Mouse (Mus musculus) kidney, embryonic 15.5 days (tissue): ENCODE results near the gene Krt33b. TPM values are rescaled to one million over a fixed set of nuclear protein-coding genes. Genes with fewer than 3 reads are reported as not detected.

Experiments
- ATAC-seq: fragments of 200-750 bp; cut with Nextera tagmentation; replicated peaks from 2 replicates; pipeline ENCODE4 v1.8.0; 2017; ENCODE audit warnings: moderate TSS enrichment; ENCODE audit not compliant: low FRiP score
- H3K27ac ChIP-seq: fragments of 300-500 bp; sonication (generic); 2 replicates; pipeline ENCODE4 v1.5.1; 2015; ENCODE audit warnings: mild to moderate bottlenecking, inconsistent platforms
- H3K27me3 ChIP-seq: fragments of 300-500 bp; sonication (generic); 2 replicates; pipeline ENCODE4 v1.6.1; 2015; ENCODE audit warnings: inconsistent platforms
- H3K36me3 ChIP-seq: fragments of 300-500 bp; sonication (generic); 2 replicates; pipeline ENCODE4 v1.6.1; 2015; ENCODE audit warnings: inconsistent platforms
- H3K4me1 ChIP-seq: fragments of 300-500 bp; sonication (generic); 2 replicates; pipeline ENCODE4 v1.6.1; 2015; ENCODE audit warnings: inconsistent platforms
- H3K4me2 ChIP-seq: fragments of 300-500 bp; sonication (generic); 2 replicates; pipeline ENCODE4 v1.6.1; 2015; ENCODE audit warnings: moderate library complexity, mild to moderate bottlenecking, inconsistent platforms
- H3K4me3 ChIP-seq: fragments of 300-500 bp; sonication (generic); replicated peaks from 2 replicates; pipeline ENCODE4 v1.5.1; 2015; ENCODE audit warnings: mild to moderate bottlenecking, inconsistent platforms
- H3K9ac ChIP-seq: fragments of 300-500 bp; sonication (generic); 2 replicates; pipeline ENCODE4 v1.6.1; 2015; ENCODE audit warnings: mild to moderate bottlenecking, inconsistent platforms
- H3K9me3 ChIP-seq: fragments of 300-500 bp; sonication (generic); replicated peaks from 2 replicates; pipeline ENCODE4 v1.6.1; 2016; ENCODE audit warnings: inconsistent platforms
- WGBS: fragments of 180-500 bp; shearing (Covaris S2); methylation state at CpG from one replicate; pipeline ENCODE4 v1.1.7; 2015; ENCODE audit warnings: mixed read lengths; 5-methylcytosine and 5-hydroxymethylcytosine counted together
- polyA plus RNA-seq: library from polyadenylated mRNA; unstranded; fragments of >200 nt; fragmentation: Nextera tagmentation; extraction: Ambion mirVana; gene quantifications from 2 replicates; pipeline ENCODE4 v1.2.1, GENCODE M21; 2015

Krt33b gene
- polyA plus RNA-seq = not detected in 2 replicates

GRCm38 (mm10) chr11:100029768-100030167 is at the start of gene Krt33b:
Gene Krt33b, minus strand, starts transcription at chr11:100029868.
- Histone ChIP-seq H3K36me3 (no peaks in the 10 kb centered on the region), H3K4me1 (no peaks in the 10 kb centered on the region), H3K9me3 (no peaks in the 10 kb centered on the region), H3K4me2 (no peak within 1 kb of the TSS), H3K4me3 (no peak within 1 kb of the TSS), H3K9ac (no peak within 1 kb of the TSS), H3K27me3 (no peaks in the 10 kb centered on the region), H3K27ac (no peak within 1 kb of the TSS)
- 86% methylated on average over 6 of the region's 6 CpGs for WGBS
- ATAC-seq = no peak

- Histone ChIP-seq H3K27me3 (no peaks in the 10 kb centered on the region), H3K4me3 (no peak overlapping the region), H3K4me1 (no peaks in the 10 kb centered on the region), H3K27ac (no peak overlapping the region), H3K4me2 (no peak overlapping the region), H3K9me3 (no peaks in the 10 kb centered on the region), H3K9ac (no peak overlapping the region), H3K36me3 (no peaks in the 10 kb centered on the region)
- ATAC-seq = no peak
- 59% methylated on average over 1 of the region's 1 CpGs for WGBS
These were observed 44.2 kb upstream of the Krt33b start for GRCm38 (mm10) chr11:100073873-100074272.

GRCm38 (mm10) chr11:100067293-100068036 is 37.8 kb upstream of the Krt33b start:
- H3K9ac ChIP-seq = no peak overlapping the region
- H3K4me1 ChIP-seq = peaks cover 5% of the 10 kb centered on the region; the same call in 1 of the 2 replicates
- H3K36me3 ChIP-seq = no peaks in the 10 kb centered on the region
- no peak overlapping the region for H3K4me2 ChIP-seq
- 63% methylated on average over 17 of the region's 17 CpGs for WGBS
- H3K27me3 ChIP-seq = no peaks in the 10 kb centered on the region
- H3K27ac ChIP-seq = no peak overlapping the region
- no peak overlapping the region for H3K4me3 ChIP-seq
- no peaks in the 10 kb centered on the region for H3K9me3 ChIP-seq
- no peak for ATAC-seq

- H3K36me3 ChIP-seq = no peaks in the 10 kb centered on the region
- H3K27ac ChIP-seq = no peak overlapping the region
- no peak overlapping the region for H3K9ac ChIP-seq
- peaks cover 5% of the 10 kb centered on the region; the same call in 1 of the 2 replicates for H3K4me1 ChIP-seq
- H3K4me3 ChIP-seq = no peak overlapping the region
- WGBS = 77% methylated on average over 12 of the region's 12 CpGs
- H3K9me3 ChIP-seq = no peaks in the 10 kb centered on the region
- no peaks in the 10 kb centered on the region for H3K27me3 ChIP-seq
- ATAC-seq = no peak
- H3K4me2 ChIP-seq = no peak overlapping the region
These were observed 36.8 kb upstream of the Krt33b start for GRCm38 (mm10) chr11:100066236-100067010.

- Histone ChIP-seq H3K4me1 (no peaks in the 10 kb centered on the region), H3K9ac (no peak overlapping the region), H3K36me3 (no peaks in the 10 kb centered on the region), H3K9me3 (no peaks in the 10 kb centered on the region), H3K4me3 (no peak overlapping the region), H3K27me3 (no peaks in the 10 kb centered on the region), H3K27ac (no peak overlapping the region), H3K4me2 (no peak overlapping the region)
- WGBS = 52% methylated on average over 8 of the region's 8 CpGs
- ATAC-seq = no peak
These were observed 29.2 kb upstream of the Krt33b start for GRCm38 (mm10) chr11:100058875-100059274.

- H3K36me3 ChIP-seq = no peaks in the 10 kb centered on the region
- WGBS = 67% methylated on average over 9 of the region's 9 CpGs
- ATAC-seq = no peak
- H3K27me3 ChIP-seq = no peaks in the 10 kb centered on the region
- H3K4me3 ChIP-seq = no peak overlapping the region
- H3K27ac ChIP-seq = no peak overlapping the region
- H3K9ac ChIP-seq = no peak overlapping the region
- no peak overlapping the region for H3K4me2 ChIP-seq
- H3K4me1 ChIP-seq = no peaks in the 10 kb centered on the region
- no peaks in the 10 kb centered on the region for H3K9me3 ChIP-seq
These were observed 26.3 kb upstream of the Krt33b start for GRCm38 (mm10) chr11:100055686-100056655.

- 89% methylated on average over 3 of the region's 3 CpGs for WGBS
- Histone ChIP-seq H3K36me3 (no peaks in the 10 kb centered on the region), H3K27me3 (no peaks in the 10 kb centered on the region), H3K9me3 (no peaks in the 10 kb centered on the region), H3K4me1 (no peaks in the 10 kb centered on the region), H3K27ac (no peak within 1 kb of the TSS), H3K4me3 (no peak within 1 kb of the TSS), H3K4me2 (no peak within 1 kb of the TSS), H3K9ac (no peak within 1 kb of the TSS)
- ATAC-seq = no peak
These were observed 20.8 kb upstream of the Krt33b start, which contains the start of gene Krt31 for GRCm38 (mm10) chr11:100050451-100050850. Gene Krt31, minus strand, starts transcription at chr11:100050551.

GRCm38 (mm10) chr11:100047193-100047592 is 17.5 kb upstream of the Krt33b start:
- H3K4me1 ChIP-seq = no peaks in the 10 kb centered on the region
- H3K9ac ChIP-seq = no peak overlapping the region
- no peak overlapping the region for H3K27ac ChIP-seq
- no peak for ATAC-seq
- H3K27me3 ChIP-seq = no peaks in the 10 kb centered on the region
- no peaks in the 10 kb centered on the region for H3K9me3 ChIP-seq
- H3K36me3 ChIP-seq = no peaks in the 10 kb centered on the region
- no peak overlapping the region for H3K4me2 ChIP-seq
- H3K4me3 ChIP-seq = no peak overlapping the region
- WGBS = 89% methylated on average over 2 of the region's 2 CpGs

- no peak for ATAC-seq
- WGBS = 66% methylated on average over 6 of the region's 6 CpGs
These were observed 16.7 kb upstream of the Krt33b start for GRCm38 (mm10) chr11:100046303-100046866.

GRCm38 (mm10) chr11:100041454-100041853 is 11.8 kb upstream of the Krt33b start, which contains the start of gene Krt34:
Gene Krt34, minus strand, starts transcription at chr11:100041554.
- ATAC-seq = no peak
- Histone ChIP-seq H3K4me2 (no peak within 1 kb of the TSS), H3K9me3 (no peaks in the 10 kb centered on the region), H3K9ac (no peak within 1 kb of the TSS), H3K27ac (no peak within 1 kb of the TSS), H3K27me3 (no peaks in the 10 kb centered on the region), H3K36me3 (no peaks in the 10 kb centered on the region), H3K4me3 (no peak within 1 kb of the TSS), H3K4me1 (no peaks in the 10 kb centered on the region)
- WGBS = 88% methylated on average over 6 of the region's 6 CpGs

More at GRCm38 (mm10) chr11:100046303-100046866, 16.7 kb upstream of the Krt33b start:
- no peak overlapping the region for H3K27ac ChIP-seq
- H3K4me1 ChIP-seq = no peaks in the 10 kb centered on the region
- H3K36me3 ChIP-seq = no peaks in the 10 kb centered on the region
- H3K27me3 ChIP-seq = no peaks in the 10 kb centered on the region
- no peak overlapping the region for H3K4me2 ChIP-seq
- no peaks in the 10 kb centered on the region for H3K9me3 ChIP-seq
- H3K4me3 ChIP-seq = no peak overlapping the region
- no peak overlapping the region for H3K9ac ChIP-seq

GRCm38 (mm10) chr11:100021438-100021837 is 8.2 kb downstream of the Krt33b start:
- no peak overlapping the region for H3K27ac ChIP-seq
- WGBS = 82% methylated on average over 5 of the region's 5 CpGs
- H3K4me2 ChIP-seq = no peak overlapping the region
- no peaks in the 10 kb centered on the region for H3K36me3 ChIP-seq
- H3K9me3 ChIP-seq = no peaks in the 10 kb centered on the region
- no peaks in the 10 kb centered on the region for H3K27me3 ChIP-seq
- H3K9ac ChIP-seq = no peak overlapping the region
- no peak for ATAC-seq
- H3K4me1 ChIP-seq = no peaks in the 10 kb centered on the region
- no peak overlapping the region for H3K4me3 ChIP-seq
